Mouse (Mus musculus): ENCODE results near the gene Fnbp1.

Fnbp1 gene

GRCm38 (mm10) chr2:31122806-31123205 lies 19.0 kb downstream of the Fnbp1 start:
- DNase-seq = no peak

DNA sequence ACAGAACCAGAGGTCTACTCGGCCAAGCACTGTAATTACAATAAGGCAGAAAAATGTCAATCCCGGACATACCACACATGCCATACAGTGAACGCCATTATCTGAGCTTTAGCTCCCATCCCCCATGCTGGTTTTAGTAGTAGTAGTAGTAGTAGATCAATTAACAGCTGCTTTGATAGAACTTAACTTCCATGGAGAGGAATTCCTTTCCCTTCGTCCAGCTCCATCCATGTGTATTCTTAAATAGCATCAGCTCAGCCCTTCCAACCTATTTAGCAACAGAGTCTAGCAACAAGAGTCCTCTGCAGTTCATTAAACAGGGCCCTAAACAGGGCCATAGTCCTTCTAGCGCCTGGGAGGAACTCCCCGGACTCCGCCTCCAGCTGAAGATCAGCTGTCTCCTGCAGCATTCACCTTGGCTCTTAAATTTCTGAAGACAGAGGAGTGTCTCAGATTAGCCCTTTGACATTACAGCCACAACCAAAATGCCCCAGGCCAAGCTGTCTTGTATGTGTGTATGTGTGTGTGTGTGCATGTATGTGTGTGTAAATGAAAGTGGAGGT lies 20.6 kb downstream of the Fnbp1 start:
- no peak for DNase-seq

DNA sequence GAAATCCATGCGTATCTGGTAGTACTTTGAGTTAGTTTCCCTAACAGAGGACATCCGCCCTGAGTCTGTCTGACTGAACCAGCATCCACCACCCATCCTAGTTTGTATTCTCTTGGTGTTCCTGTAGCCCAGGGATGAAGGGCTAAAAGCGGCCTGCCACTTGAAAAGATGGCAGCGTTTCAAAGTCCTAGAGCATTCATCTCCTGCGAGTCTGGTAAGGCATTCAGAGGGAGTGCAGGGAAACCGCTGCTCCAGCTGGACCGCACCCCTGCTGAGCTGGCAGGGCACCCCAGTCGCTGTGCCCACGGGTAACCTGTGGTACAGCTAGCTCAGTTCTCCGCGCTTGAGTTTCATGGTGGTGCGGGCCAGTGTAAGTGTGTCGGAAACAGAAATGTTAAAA lies 22.0 kb downstream of the Fnbp1 start:
- peak; percentile 72 to 74 for DNase-seq

DNA sequence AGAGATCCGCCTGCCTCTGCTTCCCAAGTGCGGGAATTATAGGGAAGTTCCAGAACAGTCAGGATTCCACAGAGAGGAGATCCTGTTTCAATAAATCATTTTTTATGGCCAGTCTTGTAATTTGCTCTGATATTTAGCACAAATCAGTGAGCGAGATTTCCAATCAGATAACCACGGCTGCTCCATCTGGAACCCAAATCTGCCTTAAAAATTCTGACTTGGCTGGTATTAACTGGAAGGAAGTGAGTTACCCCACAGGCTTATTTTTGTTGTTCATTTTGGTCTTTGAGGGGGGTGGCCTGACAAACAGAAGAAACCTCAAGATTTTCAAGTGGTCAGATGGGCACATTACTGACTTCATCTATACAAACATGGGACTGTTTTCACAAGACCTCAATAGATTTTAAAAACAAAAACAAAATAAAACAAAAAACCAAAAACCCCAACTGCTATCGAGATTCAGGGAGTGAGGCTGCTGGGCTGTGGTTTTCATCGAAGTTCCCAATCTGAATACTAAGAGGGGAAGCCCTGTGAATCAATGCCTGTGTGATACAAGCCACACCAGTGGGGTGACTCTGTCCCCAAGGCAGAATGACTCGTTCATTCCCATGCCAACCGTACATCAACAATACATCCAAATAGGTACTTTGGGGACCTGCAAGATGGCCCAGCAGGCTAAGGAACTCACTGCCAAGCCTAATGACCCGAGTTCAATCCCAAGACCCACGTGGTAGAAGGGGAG lies 23.0 kb downstream of the Fnbp1 start:
- no peak for DNase-seq

GRCm38 (mm10) chr2:31118211-31118610 lies 23.6 kb downstream of the Fnbp1 start:
- no peak for DNase-seq

DNA sequence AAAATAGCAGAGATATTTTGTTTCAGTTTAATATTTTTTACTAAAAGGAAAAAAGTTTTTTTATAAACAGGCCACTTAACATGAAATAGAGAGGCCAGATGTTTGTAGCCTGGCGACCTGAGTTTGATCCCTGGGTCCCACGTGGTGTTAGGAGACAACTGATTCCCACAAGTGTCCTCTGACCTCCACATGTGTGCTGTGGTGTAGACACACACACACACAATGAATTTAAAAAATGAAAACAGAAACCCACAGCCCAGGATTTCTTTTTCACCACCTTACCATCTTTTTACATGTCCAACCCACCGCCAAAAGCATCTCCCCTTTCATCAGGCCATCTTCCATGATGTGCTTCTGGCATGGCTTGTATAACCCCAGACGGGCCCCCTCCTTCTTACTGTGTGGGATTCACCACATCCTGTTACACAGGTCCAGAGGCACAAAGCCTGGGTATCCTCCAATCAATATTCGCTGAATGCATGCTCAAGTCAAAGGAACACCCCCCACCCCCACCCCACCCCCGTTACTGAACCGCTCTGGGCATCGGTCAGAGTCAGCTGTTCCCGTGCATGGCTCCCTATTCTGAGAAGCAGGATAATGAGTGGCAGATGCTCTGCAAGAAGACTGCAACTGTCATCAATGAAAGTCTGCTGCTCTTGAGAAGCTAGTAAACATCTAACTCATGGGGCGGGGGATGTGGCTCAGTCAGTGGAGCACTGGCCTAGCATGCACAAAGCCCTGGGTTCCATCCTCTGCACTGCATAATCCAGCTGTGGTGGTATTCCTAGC lies 25.7 kb downstream of the Fnbp1 start:
- no peak for DNase-seq

DNA sequence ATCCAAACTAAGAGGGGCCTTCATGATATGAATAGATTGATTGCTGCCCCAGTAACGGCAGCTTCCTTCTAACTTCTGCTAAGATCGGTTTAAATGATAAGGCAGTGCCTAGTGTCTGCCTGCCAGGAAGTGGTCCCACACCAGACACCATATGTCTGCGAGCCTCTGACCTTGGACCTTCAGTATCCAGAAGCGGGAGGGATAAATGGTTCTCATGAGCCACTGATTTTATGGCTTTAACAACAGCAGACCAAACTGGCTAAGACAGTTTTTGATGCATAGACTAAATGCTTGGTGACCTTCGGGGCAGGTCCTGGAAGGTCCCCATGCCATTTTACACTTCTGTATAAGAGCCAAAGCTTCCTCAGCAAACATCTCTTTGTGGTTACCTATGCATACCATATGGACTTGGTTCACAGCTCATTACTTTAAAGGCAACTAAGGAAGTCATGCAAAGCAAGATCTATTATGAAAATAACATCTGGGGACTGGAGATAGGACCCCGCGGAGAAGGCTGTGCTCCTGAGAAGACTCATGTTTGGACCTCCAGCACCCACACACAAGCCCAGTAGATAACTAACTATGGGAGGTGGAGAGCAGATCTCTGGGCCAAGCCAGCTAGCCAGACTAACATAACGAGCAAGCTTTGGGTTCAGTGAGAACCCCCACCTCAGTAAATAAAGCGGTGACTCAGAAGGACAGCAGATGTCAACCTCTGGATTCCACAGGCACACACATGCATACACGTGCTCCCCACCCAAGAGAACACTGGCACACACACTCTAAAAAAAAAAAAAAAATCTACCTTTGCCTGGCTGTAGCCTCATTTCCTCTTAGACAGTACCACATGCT lies 26.5 kb downstream of the Fnbp1 start:
- DNase-seq = no peak

DNA sequence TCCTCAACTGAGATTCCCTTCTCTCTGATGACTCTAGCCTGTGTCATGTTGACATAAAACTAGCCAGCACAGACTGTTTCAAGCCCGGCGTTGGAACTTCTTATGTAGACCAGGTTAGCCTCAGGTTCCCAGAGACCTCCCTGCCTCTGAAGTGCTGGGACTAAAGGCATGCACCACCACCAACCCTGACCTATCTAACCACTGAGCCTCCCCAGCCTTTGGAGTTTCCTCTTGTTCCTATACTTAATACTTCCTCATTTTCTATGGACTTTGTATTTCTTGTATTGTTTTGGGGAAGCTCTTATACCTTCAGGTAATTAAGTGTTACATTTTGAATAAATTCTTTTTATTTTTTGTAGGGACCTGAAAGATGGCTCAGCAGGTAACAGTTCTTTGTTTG lies 27.6 kb downstream of the Fnbp1 start:
- DNase-seq = no peak

- DNase-seq = no peak
These were observed 30.1 kb downstream of the Fnbp1 start for GRCm38 (mm10) chr2:31111685-31112084.

DNA sequence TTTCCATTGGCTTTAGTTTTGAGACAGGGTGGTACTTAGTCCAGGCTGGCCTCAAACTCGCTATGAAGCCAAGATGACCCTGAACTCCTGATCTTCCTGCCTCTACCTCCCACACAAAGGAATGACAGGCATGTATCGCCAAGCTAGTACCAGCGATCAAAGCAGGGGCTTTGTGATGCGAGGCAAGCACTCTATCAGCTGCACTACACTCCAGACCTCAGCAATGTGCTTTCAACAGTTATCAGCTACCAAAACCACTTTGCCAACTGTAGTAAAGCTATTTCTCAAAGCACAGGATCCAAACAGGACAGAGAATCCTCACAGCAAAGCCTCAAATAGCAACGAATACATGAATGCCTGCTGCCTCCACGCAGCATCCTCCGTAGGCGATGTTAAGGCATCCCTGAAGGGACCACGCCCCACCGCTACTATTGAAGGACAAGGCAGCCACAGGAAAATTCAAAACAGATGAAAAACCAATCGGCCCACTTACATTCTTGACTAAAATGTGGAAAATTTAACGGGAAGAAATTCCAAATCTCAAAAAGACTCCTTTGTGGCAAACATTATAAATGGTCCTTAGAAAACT lies 31.8 kb downstream of the Fnbp1 start:
- no peak for DNase-seq

GRCm38 (mm10) chr2:31108186-31108585 lies 33.6 kb downstream of the Fnbp1 start:
- no peak for DNase-seq

- peak; percentile 89 to 95 for DNase-seq
These were observed 35.0 kb downstream of the Fnbp1 start for GRCm38 (mm10) chr2:31106621-31107320.

DNA sequence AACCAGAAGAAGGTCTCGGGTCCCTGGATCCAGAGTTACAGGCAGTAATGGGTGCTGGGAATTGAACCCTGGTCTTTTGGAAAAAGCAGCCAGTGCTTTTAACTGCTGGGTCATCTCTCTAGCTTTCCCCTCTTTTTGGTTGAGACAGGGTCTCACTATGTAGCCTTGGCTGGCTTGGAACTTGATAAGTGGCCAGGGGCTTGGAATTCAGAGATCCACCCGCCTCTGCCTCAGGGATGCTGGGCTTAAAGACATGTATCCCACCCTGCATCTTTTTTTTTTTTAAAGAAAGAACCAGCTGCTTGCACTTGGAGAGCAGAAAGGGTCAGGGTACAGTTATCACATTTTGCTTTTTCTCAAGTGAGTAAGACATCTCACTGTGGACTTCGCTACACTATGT lies 35.8 kb downstream of the Fnbp1 start:
- DNase-seq = peak in 1 of 2 experiments; percentile 59

DNA sequence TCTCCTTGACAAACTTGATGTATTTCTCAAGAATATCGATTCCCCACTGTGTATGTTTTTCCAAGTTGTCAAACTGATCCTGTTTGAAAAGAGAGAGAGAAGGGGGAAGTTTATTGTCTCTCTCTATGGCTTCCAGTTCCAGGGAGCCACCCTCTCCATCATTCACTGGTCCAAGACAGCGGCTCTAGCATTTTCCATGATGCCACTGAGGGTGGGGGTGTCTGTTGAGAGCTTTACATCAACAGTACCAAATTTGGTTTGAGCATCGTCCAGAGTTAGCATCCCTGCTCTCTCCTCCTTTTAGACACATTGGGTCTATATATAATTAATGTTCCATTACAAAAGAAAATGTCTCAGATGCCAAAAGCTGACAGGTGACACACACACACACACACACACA lies 36.5 kb downstream of the Fnbp1 start:
- no peak for DNase-seq

DNA sequence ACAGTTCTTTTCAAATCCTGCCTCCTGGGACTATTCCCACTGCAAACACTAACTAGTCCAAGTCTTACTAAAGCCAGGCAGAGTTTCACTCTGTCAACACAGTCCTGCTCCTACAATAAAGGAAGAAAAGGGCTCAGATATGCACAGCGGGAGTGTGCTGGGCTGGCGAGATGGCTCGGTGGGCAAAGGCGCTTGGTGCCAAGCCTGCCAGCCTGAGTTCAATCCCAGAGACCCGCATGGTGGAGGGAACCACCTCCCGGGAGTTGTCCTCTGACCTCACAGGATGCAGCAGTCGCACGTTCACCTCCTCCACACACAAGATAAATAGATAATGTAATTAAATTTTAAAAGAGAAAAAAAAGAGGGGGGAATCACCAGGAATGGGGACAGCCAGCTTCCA lies 38.5 kb downstream of the Fnbp1 start:
- DNase-seq = no peak

GRCm38 (mm10) chr2:31101285-31101684 lies 40.5 kb downstream of the Fnbp1 start:
- DNase-seq = no peak

DNA sequence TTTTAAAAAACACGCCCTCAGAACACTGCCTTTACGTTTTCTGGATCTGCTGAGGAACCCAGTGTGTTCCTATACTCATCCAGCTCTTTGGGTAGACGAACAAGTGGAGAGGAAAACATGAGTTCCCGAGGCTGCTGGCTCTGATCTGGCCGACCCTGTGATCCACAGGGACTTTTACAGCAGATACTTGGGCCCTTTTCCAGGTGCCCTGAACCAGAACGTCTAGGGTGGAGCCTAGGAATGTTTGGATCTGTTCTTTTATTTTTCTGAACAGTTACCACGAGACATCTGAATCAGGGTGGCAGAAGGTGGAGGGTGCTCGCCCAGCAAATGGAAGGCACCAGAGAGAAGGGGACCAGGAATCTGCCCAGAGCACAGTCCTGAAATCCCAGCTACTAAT lies 42.7 kb downstream of the Fnbp1 start:
- peak in 1 of 2 experiments; percentile 61 for DNase-seq

GRCm38 (mm10) chr2:31098616-31099015 lies 43.2 kb downstream of the Fnbp1 start:
- no peak for DNase-seq

DNA sequence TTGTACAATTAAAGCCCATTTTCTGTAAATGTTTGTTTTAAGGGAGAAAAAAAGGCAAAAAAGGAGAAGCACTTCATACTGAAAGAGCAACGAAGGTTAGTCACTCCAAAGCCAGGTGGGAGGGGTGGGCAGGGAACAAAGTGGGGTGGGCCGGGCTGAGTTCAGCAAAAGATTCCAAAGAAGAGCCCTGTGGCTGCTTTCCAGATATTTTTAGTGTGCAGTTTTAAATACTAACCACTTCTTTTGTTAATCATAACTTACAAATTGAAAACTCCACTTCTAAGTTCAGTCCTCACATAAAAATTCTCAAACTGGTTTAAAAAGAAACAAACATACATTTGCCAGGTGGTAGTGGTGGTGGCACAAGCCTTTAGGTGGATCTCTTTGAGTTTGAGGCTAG lies 44.5 kb downstream of the Fnbp1 start:
- no peak for DNase-seq

GRCm38 (mm10) chr2:31096119-31096518 lies 45.7 kb downstream of the Fnbp1 start:
- DNase-seq = no peak

DNA sequence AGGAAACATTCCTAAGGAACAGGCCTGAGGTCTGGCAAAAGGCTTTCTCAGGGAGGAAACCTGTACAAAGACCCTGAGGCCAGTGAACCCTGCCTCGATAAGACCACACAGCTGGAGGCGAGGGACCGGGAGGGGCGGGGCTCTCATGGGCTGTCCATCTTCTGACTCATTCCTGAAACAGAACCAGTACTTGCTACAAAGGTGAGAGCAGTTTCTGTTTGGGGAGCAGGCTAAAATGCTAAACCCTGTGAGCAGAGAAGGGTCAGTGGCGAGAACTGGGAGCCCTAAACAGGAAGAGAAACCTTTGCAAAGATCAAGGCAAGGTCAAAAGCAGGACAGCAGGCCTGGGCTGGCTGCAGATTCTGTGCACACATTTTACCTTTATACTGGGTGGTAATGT lies 47.2 kb downstream of the Fnbp1 start:
- DNase-seq = no peak

- no peak for DNase-seq
These were observed 48.9 kb downstream of the Fnbp1 start for GRCm38 (mm10) chr2:31092939-31093338.

Data from cerebellum, postnatal 14 days (tissue).